Mouse (Mus musculus) thymus, postnatal 14 days (tissue): Measurements from ENCODE around the gene Fam122a.
A peak's percentile ranks its signal among the peaks of the same experiment; 100 is the strongest.

Experiments used
- DNase-seq: peaks from one replicate; pipeline ENCODE4 v3.0.0; 2021

Gene Fam122a

DNA sequence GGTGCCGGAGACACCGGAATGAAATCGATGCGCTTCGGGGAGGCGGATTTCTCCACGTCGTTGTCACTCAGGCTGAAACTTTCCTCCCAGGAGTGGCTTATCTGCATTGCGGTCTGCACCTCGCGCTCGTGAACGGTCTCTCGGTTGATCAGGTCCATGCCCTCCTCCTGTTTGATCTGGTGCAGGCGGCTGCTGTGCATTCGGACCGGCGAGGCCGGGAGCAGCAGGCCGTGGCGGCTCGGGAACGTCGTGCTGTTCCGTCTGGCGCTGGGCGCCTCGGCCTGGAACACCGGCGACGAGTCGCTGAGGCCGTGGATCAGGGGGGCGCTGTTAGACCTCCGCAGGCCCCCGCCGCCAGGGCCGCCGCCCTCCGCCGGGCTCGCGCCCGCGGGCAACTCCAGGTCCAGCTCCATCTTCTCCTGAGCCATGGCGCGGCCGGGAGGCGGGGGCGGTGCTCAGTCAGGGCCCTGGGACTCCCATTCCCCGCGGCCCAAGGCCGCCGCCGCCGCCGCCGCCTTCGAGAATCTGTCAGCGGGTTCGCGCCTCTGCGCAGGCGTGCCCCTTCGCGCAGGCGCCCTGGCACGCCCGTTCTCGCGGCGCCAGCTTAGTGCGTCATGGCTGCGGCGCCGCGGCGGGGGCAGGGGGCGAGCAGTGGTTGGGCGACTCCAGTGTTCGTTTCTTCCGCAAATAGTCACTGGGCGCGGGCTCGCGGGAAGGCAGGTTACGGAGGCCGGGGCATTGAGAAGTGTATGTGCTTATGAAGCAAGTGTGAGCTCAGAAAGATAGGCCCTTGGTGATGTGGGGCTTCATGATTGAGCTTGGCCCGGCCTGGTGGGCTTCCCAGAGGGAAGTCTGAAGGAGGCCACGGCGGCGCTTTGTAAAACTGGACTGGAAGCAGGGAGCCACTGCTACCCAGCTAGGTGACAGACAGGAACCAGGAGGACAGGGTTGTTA is at the start of gene Fam122a:
Fam122a (minus strand) TSS at position 428 of the 954 bp plus-strand sequence.
- DNase-seq = peak; percentile 94

DNA sequence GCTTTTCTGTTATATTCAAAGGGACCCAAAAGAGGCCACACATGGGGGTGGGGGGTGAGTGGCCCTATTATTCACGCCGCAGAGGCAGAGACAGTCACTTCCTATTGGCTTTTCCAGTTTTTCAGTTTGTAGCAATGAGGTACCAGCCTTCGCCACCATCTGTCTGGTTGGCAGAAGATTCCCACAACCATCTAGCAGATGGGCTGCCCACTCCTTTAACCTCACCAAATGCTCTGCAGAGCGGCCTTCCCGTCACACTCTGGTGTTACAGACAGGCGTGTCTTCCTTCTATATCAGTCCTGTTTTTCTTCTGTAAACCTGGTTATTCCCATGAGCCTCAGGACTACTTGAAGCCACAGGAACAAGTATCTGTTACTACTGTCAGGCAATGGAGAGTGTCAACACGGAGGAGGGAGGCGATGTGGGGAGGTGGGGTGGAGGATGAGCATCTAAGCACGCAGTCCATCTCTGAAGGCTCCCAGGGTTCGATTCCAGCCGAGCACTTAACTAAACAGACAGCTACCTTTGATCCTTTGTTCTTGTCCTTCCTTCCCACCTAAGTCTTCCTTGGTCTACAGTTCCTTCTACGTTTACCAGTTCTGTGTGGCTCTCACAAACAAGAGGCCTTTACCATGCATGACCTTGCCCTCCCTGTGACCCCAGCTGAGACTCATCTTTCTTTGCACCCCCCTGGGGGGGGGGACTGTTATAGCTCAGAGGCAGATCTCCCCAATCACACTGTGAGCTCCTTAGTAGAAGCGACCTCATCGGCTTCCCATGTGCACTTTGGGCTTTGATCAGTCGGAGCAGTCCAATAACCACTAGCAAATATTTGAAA is 46.5 kb upstream of the Fam122a start:
- no peak for DNase-seq

DNA sequence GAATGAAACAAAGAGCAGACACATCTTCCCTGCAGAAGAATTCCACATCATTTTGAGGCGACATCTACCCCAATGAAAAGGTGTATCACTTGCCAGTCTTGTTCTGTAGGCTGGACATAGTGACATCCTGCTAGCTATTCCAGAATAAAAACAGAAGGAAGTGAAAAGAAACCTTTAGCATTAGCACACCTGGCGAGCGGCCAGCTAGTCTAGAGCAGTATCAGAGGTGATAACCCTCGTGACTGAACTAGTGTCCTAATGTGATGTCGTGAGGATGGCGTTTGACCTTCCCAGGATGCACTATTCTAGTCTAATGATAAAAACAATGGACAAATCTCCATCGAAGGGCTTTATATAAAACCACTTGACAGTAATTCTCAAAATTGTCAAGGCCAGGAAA is 44.8 kb upstream of the Fam122a start:
- no peak for DNase-seq

DNA sequence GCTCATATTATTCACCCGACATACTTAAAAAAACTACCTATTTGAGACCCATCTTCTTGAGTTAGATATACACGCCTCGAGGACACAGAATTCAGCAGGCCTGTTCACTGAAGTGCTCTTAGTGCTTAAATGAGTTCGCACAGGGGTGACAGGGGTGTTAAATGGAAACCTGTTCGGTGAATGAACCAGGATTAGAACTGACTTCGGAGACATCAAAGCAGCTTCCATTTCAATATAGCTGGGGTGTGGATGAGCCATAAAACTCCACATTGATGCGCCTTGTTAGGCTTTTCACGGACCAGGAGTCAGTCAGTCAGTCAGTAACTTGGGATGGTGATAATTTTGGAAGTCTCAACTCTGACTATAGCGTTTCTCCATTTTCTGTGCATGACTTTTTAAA is 44.0 kb upstream of the Fam122a start:
- no peak for DNase-seq

DNA sequence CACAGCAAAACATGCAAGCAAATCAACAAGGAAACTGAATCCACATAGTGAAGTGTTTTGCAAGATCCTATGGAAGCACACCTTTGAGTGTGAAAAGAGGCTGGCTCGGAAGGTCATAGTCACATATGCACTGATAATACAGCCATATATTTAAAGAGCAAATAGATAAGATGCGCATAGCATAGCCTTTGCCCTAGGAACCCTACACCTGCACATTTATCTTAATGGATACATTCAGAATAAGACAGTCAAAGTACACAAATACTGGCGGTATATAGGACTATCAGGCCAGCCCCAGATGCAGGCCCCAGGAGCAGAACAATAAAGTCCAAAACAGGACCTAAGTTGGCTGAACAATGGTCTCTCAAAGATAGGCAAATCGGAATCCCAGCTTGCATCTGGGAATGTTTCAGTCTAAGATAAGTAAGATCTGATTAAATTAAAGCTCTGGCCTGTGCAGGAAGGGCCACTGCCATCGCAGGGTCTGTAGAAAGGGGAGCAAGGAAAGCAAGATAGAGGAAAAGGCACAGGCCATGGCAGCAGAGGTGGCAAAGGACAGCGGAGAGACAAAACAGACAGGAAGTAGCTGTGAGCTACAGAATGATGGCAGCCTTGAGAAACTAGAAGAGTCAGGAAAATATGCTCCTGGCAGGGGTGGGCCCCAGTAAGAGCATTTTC is 42.7 kb upstream of the Fam122a start:
- no peak for DNase-seq

DNA sequence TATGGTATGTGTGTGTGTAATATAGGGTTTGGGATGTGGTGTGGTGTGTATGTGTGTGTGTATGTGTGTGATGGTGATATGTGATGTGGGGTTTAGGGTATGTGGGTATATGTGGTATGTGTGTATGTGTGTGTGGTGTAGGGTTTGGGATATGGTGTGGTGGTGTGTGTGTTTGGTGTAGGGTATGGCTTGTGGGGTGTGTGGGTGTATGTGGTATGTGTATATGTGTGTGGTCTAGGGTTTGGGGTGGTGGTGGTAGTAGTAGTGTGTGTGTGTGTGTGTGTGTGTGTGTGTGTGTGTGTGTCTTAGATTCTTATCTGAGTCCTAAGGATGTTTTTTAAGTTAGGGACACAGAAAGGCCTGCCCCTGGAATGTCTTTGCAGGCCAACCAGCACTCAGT is 41.2 kb upstream of the Fam122a start:
- no peak for DNase-seq

DNA sequence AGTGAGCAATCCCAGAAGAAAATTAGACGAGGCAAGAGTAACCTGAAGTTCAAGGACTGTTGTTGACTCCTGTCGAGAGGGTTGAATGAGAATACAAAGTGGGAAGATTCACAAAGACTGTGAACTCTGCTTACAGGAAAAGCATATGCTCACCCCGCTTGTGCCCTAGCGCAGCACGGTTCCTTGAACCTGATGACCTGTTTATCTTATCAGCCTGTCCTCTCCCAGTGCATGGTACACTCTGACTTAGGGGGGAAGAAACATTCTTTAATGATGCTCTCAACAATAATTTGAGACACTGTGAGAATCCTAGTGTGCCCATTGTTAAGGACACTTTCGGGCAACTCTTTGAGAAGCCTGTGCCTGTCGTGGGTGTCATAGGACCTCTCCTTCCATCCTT is 39.9 kb upstream of the Fam122a start:
- DNase-seq = no peak

DNA sequence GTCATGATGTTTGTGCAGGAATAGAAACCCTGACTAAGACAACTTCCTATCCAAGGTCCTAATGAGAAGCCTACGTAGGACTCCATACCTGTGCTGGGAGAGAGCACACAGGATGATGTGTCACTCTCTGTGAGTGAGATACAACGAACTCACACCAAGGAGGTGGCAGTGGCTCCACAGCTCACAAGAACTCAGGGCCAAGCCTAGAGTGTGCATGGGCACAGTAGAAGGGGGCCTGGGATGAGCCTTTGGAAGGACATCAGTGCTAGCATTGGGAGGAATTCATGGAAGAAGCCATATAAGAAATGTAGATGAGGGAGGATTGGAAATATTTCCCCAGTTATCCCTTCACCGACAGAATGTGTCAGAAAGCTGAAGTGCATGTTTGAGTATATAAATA is 38.8 kb upstream of the Fam122a start:
- no peak for DNase-seq

DNA sequence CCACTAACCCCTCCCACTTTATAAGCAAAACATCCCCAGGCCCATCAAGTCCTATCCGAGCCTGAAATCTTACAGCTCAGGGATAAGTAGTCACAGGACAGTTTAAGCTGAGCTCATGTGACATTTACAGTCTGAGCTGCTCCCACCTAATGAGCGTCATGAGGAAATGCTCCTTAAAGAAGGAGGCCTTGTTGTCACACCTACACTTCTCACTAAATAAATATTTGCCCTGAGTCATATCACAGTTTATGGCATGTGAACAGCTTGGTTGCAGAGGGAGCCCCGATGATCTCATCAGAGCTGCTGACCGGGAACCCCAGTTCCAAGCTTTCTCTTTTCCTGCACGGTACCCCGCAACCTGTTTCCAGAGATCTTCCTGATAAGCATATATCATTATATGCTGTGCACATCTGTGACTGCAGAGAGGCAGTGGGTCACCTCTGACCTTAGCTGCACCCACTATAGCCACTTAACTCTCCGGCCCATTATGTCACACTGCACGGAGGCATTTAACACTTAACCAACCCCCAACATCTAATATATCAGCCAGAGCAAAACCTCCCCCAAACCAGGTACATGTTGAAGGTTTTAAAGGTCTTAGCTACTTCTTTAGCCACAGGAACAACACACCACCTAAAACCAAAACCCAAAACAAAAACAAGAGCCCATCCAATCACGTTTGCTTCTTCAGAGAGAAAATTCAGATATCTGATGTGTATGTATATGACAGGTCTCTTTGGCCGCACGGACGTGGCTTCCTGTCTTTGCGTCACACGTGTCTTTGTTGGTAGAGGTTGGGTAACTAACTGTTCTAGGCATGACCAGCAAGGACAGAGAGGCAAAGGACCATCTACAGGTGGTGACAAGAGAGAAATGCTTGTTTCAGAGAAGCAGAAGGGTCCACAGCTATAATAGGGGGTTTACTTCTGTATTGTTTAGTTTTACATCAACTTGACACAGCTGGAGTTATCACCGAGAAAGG is 37.8 kb upstream of the Fam122a start:
- no peak for DNase-seq

DNA sequence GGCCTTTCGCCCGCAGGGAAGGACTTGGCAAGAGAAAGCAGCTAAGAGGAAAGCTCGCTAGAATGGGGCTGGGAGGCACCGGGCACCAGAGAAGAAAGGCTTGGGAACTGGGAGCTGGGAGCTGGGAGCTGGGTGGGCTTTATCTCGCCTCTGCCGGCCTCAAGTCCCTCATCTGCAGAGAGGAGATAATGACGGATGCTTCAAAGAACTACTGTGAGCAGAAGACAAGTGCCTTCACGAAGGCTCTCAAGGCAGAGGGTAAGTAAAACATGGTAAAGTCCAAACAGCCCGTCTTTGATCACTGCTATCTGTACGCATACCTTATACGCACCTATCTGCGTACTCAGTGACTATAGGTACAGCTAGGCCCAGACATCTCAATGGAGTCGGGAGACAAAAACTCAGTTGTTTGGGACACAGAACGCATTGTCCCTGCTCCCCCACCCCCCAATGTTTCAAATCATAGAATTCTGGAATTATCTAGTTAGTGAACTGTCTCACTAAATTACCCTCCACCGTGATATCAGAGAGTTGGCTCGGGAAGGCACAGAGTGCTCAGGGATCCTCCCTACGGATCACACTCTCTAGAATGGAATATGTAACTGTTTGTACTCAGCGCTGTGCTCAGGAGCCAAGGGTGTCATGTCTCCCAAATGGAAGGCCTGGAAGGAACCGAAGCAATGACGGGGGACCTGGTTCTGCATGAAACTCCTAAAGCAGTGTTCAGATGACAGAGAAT is 36.1 kb upstream of the Fam122a start:
- DNase-seq = no peak

DNA sequence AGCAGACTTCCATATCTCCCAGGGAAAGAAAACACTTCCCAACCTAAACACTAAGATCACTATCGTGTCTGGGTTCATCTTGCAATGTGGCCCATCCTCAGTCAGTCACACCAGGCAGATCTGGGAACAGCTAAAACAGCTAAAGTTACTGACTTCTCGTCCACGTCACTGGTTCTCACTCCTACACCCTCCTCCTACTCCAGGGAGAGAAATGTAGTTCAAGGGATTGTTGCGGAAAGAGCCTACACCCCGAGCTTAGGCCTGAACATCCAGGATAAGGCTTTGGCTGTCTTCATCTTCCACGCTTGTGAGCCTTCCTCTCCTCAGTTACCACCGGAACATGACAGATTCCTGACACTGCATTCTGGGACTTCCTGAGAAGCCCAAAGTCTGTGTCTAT is 34.8 kb upstream of the Fam122a start:
- DNase-seq = no peak

DNA sequence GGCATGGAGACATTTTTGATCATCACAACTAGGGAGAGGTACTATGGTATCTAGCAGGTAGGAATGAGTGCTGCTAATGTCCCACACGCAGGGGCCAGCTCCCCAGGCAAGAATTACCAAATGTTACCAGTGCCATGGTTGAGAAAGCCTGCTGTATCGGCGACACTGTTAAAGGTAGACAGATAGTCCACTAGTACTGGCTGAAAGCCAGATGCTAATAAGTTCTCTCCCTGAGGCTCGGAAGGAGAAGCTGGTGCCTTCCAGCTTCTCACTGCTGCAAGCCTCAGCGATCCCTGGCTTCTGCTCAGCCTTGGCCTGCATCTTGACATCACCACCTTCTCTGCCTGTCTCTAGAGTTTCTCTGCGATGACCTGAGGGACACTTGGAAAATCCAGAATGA is 32.2 kb upstream of the Fam122a start:
- no peak for DNase-seq

DNA sequence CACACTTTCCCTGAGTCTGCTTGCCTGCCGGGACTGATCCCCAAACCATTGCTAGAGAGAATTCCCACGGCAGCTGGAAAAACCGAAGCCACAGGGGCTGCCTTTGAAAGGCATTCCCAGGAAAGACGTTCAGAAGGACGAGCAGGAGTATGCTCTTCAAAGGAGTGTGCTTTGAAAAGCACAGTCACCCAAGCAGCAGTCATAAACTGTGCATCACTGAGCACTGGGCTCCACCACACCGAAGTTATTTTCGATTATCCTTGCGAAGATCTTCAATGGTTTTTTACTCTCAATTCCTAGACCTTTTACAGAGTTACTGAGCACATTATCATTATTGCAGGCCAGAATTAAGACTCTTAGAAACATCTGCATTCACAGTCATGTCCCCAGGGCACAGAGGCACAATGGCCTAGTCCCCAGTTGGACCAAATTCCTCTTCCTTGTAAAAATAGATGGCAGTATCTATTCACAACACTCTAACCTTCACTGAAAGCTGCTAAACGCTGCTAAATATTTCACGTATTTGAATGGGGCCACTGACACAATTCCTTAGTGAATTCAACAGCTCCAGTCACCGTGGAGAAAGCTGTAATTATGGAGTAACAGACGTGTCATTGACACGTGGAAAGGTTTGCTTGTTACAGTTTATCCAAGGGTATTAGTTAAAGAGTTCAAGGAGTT is 31.1 kb upstream of the Fam122a start:
- no peak for DNase-seq

DNA sequence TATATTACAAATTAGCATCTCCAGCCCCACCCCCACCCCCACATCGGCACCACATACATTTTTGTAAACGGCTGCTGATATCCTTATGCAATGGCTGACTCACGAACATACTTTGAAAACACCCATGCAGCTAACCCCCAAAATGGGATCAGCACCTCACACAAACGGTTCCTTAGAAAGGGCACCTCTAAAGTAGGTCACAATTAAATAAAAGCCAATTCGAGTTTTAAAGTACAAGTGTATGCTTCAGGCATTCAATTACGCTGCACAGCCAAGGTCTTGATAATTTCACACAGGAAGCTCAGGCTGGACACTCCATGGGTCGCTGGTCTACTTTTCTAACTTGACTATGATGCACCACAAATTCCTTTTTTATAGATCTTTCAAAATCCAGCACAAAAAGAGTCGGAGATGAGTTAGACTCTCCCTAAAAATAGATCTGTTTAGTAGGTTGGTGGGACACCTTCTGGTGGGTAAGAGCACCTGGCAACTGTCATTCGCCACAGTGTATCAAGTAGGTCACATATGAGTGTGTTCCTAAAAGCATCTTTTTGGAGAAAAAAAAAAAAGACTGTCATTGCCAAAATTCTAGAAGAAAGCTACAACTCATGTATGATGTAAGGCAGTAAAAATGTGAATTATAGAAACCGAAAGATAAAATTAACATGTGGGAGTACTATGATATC is 25.7 kb upstream of the Fam122a start:
- peak; percentile 40 for DNase-seq

DNA sequence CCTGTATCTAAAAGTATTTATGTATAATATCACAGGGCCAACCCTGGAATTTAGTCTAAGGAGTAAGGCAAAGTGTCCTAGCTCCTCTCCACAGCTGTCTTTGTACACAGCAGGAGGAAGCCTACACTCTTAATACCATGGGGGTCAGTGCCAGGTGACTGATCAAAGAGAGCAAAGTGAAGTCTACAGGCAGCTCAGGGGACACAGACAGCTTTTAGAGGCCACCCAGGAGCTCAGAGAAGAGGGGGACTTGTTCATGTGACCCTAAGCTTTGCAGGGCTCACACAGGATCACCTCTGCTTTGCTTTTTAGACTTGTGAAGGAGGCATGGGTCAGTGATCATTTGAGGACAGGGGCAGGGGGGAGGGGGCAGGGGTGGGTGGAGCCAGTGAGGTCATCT is 24.4 kb upstream of the Fam122a start:
- DNase-seq = no peak

DNA sequence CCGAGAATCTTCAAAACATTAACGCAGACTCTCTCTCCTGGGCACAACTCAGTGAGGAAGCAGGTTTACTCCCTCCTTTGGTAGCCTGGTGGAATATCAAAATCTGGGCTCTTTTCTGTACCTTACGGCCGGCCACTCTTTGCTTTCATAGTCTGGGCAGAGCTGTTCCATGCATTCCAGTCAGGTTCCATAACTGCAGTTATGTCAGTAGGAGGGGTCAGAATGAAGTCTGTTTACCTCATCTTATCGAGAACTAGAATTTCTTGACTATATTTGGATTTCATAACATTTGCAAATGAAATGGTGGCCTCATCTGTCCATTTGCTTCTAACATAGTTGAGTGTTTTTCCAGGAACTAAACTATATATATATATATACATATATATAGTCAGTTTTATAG is 23.3 kb upstream of the Fam122a start:
- no peak for DNase-seq

DNA sequence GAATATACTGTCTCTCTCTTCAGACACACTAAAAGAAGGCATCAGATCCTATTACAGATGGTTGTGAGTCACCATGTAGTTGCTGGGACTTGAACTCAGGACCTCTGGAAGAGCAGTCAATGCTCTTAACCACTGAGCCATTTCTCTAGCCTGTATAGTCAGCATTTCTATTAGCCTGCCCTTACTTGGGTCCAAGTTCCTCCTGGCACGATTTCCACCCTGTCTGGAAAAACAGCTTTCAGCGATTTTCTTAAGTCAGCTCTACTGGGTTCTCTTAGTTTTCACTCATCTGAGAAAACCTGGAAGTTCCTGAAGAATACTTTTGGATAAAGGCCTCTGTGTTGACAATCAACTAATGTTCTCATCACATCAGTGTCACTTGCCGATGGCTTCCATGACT is 22.1 kb upstream of the Fam122a start:
- DNase-seq = no peak

DNA sequence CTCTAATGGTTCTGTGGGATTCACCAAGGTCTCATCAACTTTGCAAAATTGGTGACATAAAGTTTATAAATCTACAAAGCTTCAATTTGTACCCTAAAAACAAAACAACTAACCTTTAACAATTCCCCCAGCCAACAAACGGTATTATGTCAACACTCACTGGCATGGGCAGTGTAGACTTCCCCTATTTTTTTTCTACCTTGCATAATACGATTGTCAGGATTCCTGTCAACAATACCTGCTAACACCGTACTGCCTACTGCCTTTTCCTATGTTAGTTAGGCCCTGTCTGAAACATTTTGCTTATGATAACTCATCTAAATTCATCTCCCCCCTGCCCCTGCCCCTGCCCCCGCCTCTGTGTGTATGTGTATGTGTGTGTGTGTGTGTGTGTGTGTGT is 16.7 kb upstream of the Fam122a start:
- DNase-seq = no peak

DNA sequence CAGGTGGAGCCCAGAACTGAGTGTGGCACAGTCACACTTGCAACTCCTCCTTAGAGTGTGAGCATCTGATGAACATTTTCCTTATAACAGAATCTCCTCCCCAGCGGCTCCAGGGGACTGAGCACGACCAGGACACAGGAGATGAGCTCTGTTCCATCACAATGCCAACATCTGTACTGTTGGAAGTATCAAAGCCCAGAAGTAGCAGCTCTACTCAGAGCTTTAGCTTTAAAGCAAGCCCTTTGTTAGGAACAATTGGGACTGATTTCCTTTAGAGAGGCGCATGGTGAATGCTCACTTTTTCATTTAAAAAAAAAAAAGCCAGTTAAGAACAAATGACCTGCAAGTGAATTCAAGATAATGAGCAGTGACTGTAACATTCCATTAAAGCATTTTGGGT is 14.7 kb upstream of the Fam122a start:
- DNase-seq = no peak

DNA sequence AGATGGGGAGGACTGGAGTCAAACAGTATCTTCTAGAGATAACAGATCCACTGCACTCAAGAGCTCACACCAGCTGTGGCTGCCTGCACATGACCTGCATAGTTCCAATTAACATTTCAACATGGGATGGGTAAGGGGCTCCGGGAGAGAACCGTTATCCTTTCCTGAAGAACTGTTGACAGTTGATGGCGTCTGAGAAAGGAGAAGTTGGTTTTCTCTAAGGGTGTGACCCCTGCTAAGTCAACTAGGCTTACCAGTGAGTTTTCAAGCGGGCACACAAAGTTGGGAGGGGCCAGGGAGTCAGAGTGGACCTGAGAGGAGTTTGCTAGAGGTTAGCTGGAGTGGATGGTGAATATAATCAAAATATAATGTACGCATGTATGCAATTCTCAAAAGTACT is 13.1 kb upstream of the Fam122a start:
- DNase-seq = no peak
